Mouse (Mus musculus) E14TG2a.4 (cell line): ENCODE measurements at regions not wholly inside any gene's neighbourhood (a gene's known extent, or its start where the extent isn't known, plus 50 kb on each side); places are given as distances from the start of the nearest gene placed in this dataset.
"Not testable (repeated sequence)": the region's sequence is repeated elsewhere in the genome, so short reads cannot be mapped to it uniquely, and the experiment has no call there.

Experiments used
- CTCF ChIP-seq: conservative IDR thresholded peaks from 2 replicates; pipeline ENCODE4 v1.5.1; 2014; ENCODE audit warnings: low read length
- NANOG ChIP-seq: IDR thresholded peaks from 2 replicates; pipeline ENCODE4 v1.6.1; 2014; ENCODE audit warnings: borderline replicate concordance, low read length, mixed read lengths
- POU5F1 ChIP-seq: IDR thresholded peaks from 2 replicates; pipeline ENCODE4 v1.6.1; 2014; ENCODE audit warnings: low read length, borderline replicate concordance

- TF ChIP-seq CTCF, POU5F1, NANOG: not testable (repeated sequence)
These were observed 149.9 kb upstream of the Fundc1 start for GRCm38 (mm10) chrX:17721866-17722625.
